Mouse (Mus musculus) mesoderm, embryonic 11.5 days (tissue): Measurements from ENCODE around the gene Etnk2.
"Not testable (repeated sequence)": the region's sequence is repeated elsewhere in the genome, so short reads cannot be mapped to it uniquely, and the experiment has no call there.

Source experiments
- DNase-seq: peaks from one replicate; pipeline ENCODE4 v3.0.0-alpha.2; 2012; ENCODE audit warnings: low read depth, low spot score

The Etnk2 gene

GRCm38 (mm10) chr1:133363276-133364021, at the start of gene Etnk2:
TSS of gene Etnk2 (plus strand) at chr1:133363572.
- peak; percentile 91 for DNase-seq

GRCm38 (mm10) chr1:133314364-133314763, 49.0 kb upstream of the Etnk2 start:
- DNase-seq: peak; percentile 69

- DNase-seq: no peak
Observed at GRCm38 (mm10) chr1:133315775-133316174, 47.6 kb upstream of the Etnk2 start.

- no peak for DNase-seq
Observed at GRCm38 (mm10) chr1:133316577-133316976, 46.8 kb upstream of the Etnk2 start.

GRCm38 (mm10) chr1:133317149-133317548, 46.2 kb upstream of the Etnk2 start:
- DNase-seq: no peak

- DNase-seq: no peak
Observed at GRCm38 (mm10) chr1:133321267-133321925, 42.0 kb upstream of the Etnk2 start, which contains the start of gene Kiss1. TSS of gene Kiss1 (plus strand) at chr1:133321875.

- no peak for DNase-seq
Observed at GRCm38 (mm10) chr1:133323333-133323732, 40.0 kb upstream of the Etnk2 start.

GRCm38 (mm10) chr1:133325951-133326350, 37.4 kb upstream of the Etnk2 start:
- DNase-seq: no peak

GRCm38 (mm10) chr1:133327094-133327493, 36.3 kb upstream of the Etnk2 start:
- DNase-seq: no peak

- DNase-seq: no peak
Observed at GRCm38 (mm10) chr1:133328299-133328795, 35.0 kb upstream of the Etnk2 start.

GRCm38 (mm10) chr1:133328896-133329637, 34.3 kb upstream of the Etnk2 start:
- peak; percentile 25 for DNase-seq

- no peak for DNase-seq
Observed at GRCm38 (mm10) chr1:133329638-133329964, 33.8 kb upstream of the Etnk2 start.

- no peak for DNase-seq
Observed at GRCm38 (mm10) chr1:133331142-133331541, 32.2 kb upstream of the Etnk2 start.

GRCm38 (mm10) chr1:133332656-133333430, 30.5 kb upstream of the Etnk2 start:
- DNase-seq: no peak

- no peak for DNase-seq
Observed at GRCm38 (mm10) chr1:133333937-133334336, 29.4 kb upstream of the Etnk2 start.

GRCm38 (mm10) chr1:133340403-133340802, 23.0 kb upstream of the Etnk2 start:
- DNase-seq: not testable (repeated sequence)

GRCm38 (mm10) chr1:133344357-133344756, 19.0 kb upstream of the Etnk2 start:
- DNase-seq: no peak

GRCm38 (mm10) chr1:133346531-133346930, 16.8 kb upstream of the Etnk2 start:
- no peak for DNase-seq

GRCm38 (mm10) chr1:133347226-133347625, 16.1 kb upstream of the Etnk2 start:
- DNase-seq: no peak

GRCm38 (mm10) chr1:133347693-133348520, 15.5 kb upstream of the Etnk2 start:
- no peak for DNase-seq

- no peak for DNase-seq
Observed at GRCm38 (mm10) chr1:133350210-133350609, 13.2 kb upstream of the Etnk2 start, which contains the start of gene Ren1. TSS of gene Ren1 (plus strand) at chr1:133350510.
